Comparison of ENCODE assay signal across 8 mouse cellular contexts in the genomic region with DNA sequence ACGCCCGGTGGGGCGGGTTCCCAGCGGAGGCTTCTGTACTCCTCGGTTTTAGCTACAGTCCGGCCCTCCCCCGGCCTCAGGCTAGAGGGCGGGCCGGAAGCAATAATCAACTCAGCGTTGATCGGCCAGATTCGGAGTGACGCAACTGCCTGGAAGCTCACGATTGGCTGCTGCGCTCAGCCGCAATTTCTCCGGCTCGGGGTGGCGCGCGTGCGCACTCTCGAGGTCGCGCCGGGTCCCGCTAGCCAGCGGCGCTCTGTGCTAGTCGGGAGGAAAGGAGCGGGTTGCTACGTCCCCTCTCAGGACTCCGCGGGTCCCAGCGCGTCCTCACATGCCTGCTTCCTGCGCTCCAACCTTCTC. TPM values are rescaled to one million over a fixed set of nuclear protein-coding genes. Genes with fewer than 3 reads are reported as not detected.
DNase-seq lines count a peak whose midpoint lies in the region; ATAC-seq and TF ChIP-seq lines count a peak whose summit lies in the region.

A gene (minus strand): TSS at position 113 of the 360 bp plus-strand sequence.

- peak within 1 kb of the TSS; percentile 81 for H3K27ac ChIP-seq in cortical plate, adult 2 months (ENCODE audit: insufficient read depth, low read length)

- peaks cover 17% of the 10 kb centered on the region for H3K27me3 ChIP-seq in megakaryocyte, embryonic 14.5 days (replicated peaks)

- H3K9me3 ChIP-seq in megakaryocyte, embryonic 14.5 days: peaks cover 5% of the 10 kb centered on the region; the same call in 1 of the 2 replicates

- no peak for TF ChIP-seq CTCF in cortical plate, adult 2 months (IDR thresholded peaks at IDR 0.05; ENCODE audit: extremely low read depth, insufficient read depth, low read length)

- peak; percentile 89 to 92 for DNase-seq in gastrocnemius, adult 8-10 months (ENCODE audit: low spot score in 2 of 2)
- peak; percentile 76 for DNase-seq in hindlimb bud, embryonic 11.5 days (ENCODE audit: extremely low spot score, low read depth, low spot score)
- peak; percentile 85 to 94 for DNase-seq in left cerebral cortex, adult 8-10 months (ENCODE audit: low spot score in 2 of 2)
- peak; percentile 97 for DNase-seq in right cerebral cortex, postnatal 10 days (ENCODE audit: low spot score in 2 of 2)
- DNase-seq in urinary bladder, postnatal 36 days (ENCODE audit: low spot score in 2 of 2): peak; percentile 88 to 95

- peak within 1 kb of the TSS; percentile 87 for H3K4me3 ChIP-seq in cortical plate, adult 2 months (ENCODE audit: insufficient read depth, low read length)
- peak within 1 kb of the TSS; percentile 95 for H3K4me3 ChIP-seq in megakaryocyte, embryonic 14.5 days (replicated peaks)

- TF ChIP-seq POLR2A in cortical plate, adult 2 months (IDR thresholded peaks at IDR 0.05; ENCODE audit: extremely low read depth, insufficient read depth, low read length): peak; percentile 87

- no peaks in the 10 kb centered on the region for H3K36me3 ChIP-seq in megakaryocyte, embryonic 14.5 days (replicated peaks; ENCODE audit: low read length)

- H3K4me1 ChIP-seq in cortical plate, adult 2 months (ENCODE audit: control insufficient read depth, insufficient read depth, low read length): peaks cover 17% of the 10 kb centered on the region
- peaks cover 49% of the 10 kb centered on the region for H3K4me1 ChIP-seq in megakaryocyte, embryonic 14.5 days

- ATAC-seq in activated CD4-positive, CD25-positive, alpha-beta regulatory T cell, adult 4 months: peak; percentile 79

RNA-seq across cellular contexts. Expression of the gene that starts here (rescaled TPM):
- 10 to 100 TPM; 68.3 to 97.8 TPM for polyA plus RNA-seq in activated CD4-positive, CD25-positive, alpha-beta regulatory T cell, adult 4 months (2017; shearing (Covaris generic))
- polyA plus RNA-seq in cortical plate, adult 2 months (2012; rRNA removed): 78.4 and 87.2 TPM in 2 replicates
- total RNA-seq in gastrocnemius, adult 8-10 months (2022): 10 to 100 TPM; 15.1 to 16.4 (median 15.7) TPM
- total RNA-seq in left cerebral cortex, adult 8-10 months (2022): 10 to 100 TPM; 88.3 to 96.5 (median 92.1) TPM
- polyA plus RNA-seq in megakaryocyte, embryonic 14.5 days (2012; ENCODE audit: insufficient read depth, low replicate concordance): 2.8 and 13.2 TPM in 2 replicates

Comparison
In these comparisons a context has a peak if more than half of its experiments do, and no peak if none do; other contexts are left out.
1. Peak in every context shown above with its lines: DNase-seq, ATAC-seq, H3K4me3 ChIP-seq and H3K27ac ChIP-seq.
2. RNA of the gene that starts here (total RNA-seq): 88.3 to 96.5 TPM in left cerebral cortex, adult 8-10 months; 15.1 to 16.4 TPM in gastrocnemius, adult 8-10 months; every median in the first group is over 4 times any median in the second.